Mouse (Mus musculus): ENCODE results near the gene Afap1. TPM values are rescaled to one million over a fixed set of nuclear protein-coding genes. Genes with fewer than 3 reads are reported as not detected.

Gene Afap1
- total RNA-seq, 1 experiment from 2014 or later = 0.86 TPM

DNA sequence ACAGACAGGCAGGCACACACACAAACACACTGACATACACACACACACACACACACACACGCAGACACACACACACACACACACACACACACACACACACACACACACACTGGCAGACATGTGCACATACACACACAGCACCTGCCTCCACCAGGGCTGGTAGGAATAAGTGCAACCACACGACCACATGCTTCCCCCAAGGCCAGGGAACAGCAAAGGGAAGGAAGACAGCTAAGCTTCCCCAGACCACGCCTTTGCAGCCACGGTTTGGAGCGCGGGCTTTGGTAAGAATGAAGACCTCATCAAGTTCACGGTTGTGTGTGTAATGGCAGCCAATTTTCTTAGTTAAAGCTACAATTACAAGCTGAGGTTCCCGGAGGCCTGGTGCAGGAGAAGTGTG is 67.0 kb downstream of the Afap1 start:
- ATAC-seq (replicated peaks; ENCODE audit: insufficient number of reproducible peaks, low FRiP score, low TSS enrichment, poor library complexity, severe bottlenecking) = no peak

DNA sequence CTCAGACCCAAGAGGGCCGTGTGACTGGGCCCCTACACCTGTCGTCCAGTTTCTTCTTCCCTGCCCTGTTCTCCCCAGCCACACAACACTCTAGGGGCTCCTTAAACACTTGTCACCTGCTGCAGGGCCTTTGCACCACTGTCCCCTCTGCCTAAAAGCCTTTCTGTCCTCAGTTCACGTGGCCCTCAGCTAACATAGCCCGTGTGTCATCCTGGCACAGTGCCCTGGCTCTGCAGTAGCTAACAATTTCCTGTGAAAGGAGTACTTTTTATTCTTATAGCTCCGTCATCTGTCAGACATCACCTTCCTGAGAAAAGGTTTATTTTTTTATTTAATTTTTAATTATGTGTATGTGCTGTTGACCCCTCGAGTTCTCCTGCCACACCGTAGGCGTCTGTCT is 68.2 kb downstream of the Afap1 start:
- ATAC-seq (replicated peaks; ENCODE audit: insufficient number of reproducible peaks, low FRiP score, low TSS enrichment, poor library complexity, severe bottlenecking) = no peak

DNA sequence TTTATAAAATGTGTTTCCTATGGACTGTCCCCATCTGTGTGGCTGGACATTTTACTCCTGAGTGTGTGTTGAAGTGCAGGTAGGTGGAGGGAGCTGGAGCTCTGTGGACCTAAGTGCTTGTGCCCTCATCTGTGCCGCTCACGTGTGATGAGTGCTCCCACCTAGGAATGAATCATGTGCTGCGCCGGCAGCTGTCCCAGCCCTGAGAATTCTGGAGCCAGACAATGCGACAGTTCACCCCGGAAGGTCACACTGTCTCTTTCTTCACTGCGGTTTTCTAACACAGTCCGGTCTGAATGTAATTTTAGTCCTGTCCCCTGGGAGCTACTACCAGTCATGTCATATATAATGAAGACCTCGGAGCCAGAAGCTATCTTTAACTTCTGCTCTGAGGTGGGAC is 70.5 kb downstream of the Afap1 start:
- no peak for ATAC-seq (replicated peaks; ENCODE audit: insufficient number of reproducible peaks, low FRiP score, low TSS enrichment, poor library complexity, severe bottlenecking)

DNA sequence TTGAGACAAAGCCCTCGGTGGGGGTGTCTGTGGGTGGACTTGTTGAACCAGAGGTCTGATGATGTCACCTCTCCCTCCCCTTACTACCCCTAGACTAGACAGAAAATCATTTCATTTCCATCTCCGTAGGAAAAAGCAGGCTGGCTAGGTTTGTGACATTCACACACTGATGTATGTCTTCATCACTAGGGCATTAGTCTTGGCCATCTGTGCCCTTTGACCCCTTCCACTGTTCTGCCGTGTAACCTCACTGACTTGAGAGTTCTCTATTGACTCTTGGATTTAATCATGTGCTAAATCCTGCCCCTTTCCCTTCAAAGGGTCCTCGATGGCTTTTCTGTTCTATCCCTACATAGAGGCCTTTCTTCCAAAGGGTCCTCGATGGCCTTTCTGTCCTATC is 71.9 kb downstream of the Afap1 start:
- ATAC-seq (replicated peaks; ENCODE audit: insufficient number of reproducible peaks, low FRiP score, low TSS enrichment, poor library complexity, severe bottlenecking) = no peak

DNA sequence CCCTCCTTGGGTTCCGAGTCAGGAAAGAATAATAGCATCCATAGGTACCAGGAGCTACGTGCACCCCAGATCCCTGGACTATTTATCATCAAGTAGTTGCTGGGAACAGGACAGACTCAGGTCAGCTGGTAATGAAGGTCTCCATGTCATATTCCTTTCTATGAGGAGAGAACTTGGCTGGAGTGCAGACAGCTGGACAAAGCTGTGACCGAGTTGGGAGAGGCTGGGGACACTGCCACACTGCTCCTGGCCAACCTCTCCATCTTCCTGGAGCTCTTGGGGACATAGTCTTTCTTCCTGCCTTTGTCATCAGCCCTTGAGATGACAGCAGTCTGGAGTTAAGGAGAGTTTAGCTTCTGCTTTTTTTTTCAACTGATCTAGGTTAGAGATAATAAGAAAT is 76.7 kb downstream of the Afap1 start:
- ATAC-seq (replicated peaks; ENCODE audit: insufficient number of reproducible peaks, low FRiP score, low TSS enrichment, poor library complexity, severe bottlenecking) = no peak

DNA sequence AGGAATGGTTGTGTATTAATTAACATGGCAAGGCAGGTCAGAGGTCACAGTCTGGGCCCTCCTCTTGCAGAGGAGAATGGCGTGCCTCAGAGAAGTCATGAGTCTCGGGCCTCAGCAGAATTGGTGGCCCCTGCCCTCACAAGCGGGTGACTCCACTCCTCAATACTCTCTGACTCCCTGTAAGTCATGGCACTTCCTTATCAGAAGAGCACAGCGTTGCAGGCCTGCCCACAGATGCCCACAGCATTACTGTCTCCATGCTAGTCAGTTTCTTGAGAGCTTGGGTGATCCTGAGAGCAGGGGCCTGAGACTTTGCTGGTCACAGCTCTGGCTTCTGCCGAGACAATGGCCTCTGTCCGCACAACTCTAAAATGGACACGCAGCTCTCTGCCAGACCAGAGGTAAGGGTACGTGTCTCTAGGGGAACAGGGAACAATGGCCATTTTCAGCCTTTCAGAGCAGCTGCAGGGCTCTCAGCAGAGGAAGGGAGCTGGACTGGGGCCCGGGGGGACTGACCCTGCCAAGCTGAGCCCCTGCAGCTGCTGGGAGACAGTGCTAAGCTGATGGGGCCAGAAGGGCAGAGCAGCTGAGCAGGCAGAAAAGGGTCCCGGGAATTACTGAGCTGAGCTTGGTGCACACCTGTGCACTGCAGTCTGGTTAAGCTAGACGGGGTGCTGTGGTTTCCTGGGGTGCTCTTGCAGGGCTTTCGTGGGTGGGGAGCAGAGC is 77.4 kb downstream of the Afap1 start:
- no peak for ATAC-seq (replicated peaks; ENCODE audit: insufficient number of reproducible peaks, low FRiP score, low TSS enrichment, poor library complexity, severe bottlenecking)

DNA sequence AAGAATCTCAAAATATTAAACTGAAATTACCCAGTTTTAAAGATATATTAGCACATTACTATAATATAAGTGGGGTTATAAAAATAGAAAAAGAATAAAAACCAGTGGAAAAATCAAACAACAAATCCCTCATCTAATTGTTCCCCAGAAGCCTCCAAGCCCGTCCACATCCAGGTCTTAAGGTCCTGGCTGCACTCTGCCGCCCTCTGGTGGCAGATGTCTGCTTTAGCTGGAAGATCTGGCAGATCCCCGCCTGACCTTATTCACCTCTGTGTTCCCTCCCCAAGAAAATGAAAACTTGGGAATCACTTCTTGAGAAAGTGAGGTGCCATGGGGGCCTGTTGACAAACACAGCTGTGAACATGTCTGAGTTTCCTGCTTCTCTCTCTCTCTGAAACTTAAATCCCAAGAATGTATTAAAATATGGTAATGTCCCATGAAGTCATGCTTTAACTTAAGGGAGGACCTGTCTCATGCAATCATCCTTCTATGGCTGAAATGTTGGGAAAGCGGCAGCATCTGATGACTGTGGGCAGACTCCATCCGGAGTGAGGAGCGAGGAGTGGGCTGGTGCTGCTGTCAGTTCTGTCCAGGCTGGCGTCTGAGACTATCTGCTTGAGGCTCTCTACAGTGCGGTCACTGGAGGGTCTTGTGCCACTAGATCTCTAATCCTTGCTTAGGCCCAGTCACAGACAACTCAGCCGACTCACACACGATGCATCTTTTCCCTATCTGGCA is 78.9 kb downstream of the Afap1 start:
- no peak for ATAC-seq (replicated peaks; ENCODE audit: insufficient number of reproducible peaks, low FRiP score, low TSS enrichment, poor library complexity, severe bottlenecking)

DNA sequence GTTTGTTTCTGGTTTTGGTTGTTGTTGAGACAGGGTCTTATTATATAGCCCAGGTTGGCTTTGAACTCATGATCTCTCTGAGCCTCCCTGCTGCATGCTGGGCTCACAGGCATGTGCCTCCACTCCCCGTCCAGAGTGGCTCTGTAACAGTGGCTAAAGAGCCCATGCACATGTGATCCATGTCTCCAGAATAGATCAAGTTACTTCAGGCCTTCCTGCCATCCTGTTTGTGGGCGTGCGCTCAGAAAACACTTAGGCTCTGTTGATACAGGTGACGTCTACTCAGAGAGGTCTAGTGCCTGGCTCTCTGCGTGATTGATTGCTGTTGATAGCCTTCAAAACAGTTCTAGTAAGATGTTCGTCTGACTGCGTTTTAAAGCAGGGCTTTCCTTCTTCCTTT is 79.6 kb downstream of the Afap1 start:
- no peak for ATAC-seq (replicated peaks; ENCODE audit: insufficient number of reproducible peaks, low FRiP score, low TSS enrichment, poor library complexity, severe bottlenecking)

DNA sequence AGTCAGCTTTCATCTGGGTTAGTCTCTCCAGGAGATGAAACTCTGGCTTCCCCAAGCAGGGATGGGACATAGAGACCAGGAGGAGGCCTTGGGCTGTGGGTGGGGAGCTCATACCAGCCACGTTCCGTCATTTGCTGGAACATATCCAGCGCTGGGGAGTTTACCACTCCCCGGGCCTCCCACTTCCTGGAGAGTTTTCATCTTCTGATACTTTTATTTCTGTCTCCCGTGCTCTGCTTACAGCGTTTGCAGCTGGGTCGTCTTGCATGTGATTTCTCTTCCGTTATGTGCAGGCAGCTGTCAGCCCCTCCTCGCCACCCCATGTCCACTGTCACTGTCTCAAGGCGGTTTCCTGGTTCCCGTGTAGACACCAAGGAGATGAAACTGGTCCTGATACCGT is 80.7 kb downstream of the Afap1 start:
- ATAC-seq (replicated peaks; ENCODE audit: insufficient number of reproducible peaks, low FRiP score, low TSS enrichment, poor library complexity, severe bottlenecking) = no peak

DNA sequence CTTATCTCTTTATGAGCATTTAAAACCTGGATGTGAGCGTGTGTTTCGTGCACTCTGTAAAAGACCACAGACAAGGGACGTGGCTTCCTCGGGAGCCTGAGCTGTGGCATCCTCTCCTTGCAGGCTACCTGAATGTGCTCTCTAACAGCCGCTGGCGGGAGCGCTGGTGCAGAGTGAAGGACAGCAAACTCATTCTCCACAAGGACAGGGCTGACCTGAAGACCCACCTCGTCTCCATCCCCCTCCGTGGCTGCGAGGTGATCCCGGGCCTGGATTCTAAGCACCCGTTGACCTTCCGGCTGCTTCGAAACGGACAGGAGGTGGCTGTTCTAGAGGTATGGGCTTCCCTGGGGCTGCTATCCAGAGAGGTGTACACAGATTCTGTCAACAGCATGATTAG is 81.1 kb downstream of the Afap1 start:
- no peak for ATAC-seq (replicated peaks; ENCODE audit: insufficient number of reproducible peaks, low FRiP score, low TSS enrichment, poor library complexity, severe bottlenecking)

DNA sequence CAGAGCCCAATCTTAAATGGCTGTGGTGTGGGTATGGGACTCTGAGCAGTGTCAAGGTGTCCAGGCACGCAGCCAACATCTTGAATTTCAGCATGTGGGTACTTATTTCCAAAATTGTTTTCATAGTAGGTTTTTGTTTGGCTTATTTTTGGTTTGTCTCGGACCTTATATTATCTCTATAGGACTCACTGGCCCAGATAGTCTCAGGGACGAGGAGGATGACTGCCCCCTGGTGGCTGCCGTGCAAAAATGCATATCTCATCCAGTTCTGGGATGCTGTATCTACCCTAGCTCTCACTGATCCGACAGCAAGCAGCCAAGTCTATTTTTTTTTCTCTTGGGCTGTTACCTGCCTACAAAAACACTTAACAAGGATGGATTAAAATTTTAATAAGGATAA is 82.6 kb downstream of the Afap1 start:
- ATAC-seq (replicated peaks; ENCODE audit: insufficient number of reproducible peaks, low FRiP score, low TSS enrichment, poor library complexity, severe bottlenecking) = no peak

DNA sequence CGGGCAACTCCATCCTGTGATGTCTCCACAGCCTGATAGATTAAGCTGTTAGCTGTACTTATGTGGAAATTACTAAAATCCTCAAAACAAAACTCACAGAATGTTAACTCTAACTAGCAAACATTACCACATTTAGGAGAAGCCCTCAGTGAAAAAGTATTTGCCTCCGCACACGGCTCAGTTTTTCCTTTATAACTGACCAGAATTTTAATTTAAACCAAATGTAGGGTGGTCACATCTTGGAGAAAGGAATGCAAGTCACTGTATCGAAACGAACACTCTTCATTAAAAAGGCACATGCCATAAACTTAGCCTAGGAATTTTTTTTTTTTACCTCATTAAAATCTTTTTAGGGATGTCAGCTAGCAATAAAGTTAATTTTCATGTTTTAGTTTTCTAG is 87.4 kb downstream of the Afap1 start:
- ATAC-seq (replicated peaks; ENCODE audit: insufficient number of reproducible peaks, low FRiP score, low TSS enrichment, poor library complexity, severe bottlenecking) = no peak

DNA sequence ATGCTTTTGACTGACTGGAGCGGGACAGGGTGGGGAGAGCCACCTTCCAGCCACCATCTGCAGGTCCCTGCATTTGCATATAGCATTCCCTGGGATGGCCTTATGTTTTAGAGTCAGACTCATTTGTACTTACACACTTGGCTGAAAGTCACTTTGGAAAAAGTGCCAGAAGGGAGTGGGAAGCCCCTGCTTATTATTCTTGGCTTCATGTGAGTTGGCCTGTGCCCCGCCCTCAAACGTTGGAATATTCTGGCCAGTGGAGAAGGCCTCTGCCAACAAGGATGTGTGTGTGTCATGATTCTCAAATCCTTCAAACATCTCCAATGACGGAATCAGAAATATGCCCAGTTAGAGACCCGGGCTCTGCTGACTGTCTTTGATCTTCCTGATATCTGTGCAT is 88.2 kb downstream of the Afap1 start:
- ATAC-seq (replicated peaks; ENCODE audit: insufficient number of reproducible peaks, low FRiP score, low TSS enrichment, poor library complexity, severe bottlenecking) = no peak

DNA sequence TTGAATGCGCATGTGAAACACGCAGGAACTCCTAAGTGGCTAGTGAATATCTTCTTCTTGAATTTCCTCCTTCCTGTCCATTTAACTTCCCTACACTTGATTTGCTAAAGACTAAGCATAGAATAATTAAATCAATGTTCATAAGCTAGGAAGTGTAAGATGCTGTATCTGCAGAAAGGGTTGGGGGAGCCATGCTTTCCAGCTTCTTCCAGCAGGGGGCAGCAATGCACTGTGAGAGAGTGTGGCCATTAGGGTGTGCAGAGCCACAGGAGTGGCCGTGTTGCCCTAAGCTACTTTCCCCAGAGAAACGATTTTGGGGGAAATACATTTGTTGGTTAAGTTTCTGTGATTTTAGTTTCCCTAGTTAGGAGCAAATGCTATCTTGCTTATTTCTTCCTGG is 88.9 kb downstream of the Afap1 start:
- ATAC-seq (replicated peaks; ENCODE audit: insufficient number of reproducible peaks, low FRiP score, low TSS enrichment, poor library complexity, severe bottlenecking) = no peak

DNA sequence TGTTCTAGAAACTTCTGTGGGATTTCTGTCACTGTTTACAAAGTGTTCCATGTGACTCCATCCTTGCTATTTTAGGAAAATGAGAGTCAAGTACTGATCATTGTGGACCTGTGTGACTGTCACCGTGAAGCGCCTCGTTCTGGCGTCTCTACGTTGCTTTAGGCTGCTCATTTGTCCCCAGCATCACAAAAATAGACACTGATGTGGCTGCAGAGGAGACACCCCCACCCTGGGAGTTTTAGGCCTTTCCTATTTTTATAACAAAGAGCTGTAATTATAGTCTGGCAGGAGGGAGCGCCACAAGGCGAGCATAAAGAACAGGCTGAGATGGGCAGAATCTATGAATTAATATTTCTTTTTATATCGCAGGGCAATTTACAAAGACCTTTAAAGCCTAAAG is 92.5 kb downstream of the Afap1 start:
- no peak for ATAC-seq (replicated peaks; ENCODE audit: insufficient number of reproducible peaks, low FRiP score, low TSS enrichment, poor library complexity, severe bottlenecking)

DNA sequence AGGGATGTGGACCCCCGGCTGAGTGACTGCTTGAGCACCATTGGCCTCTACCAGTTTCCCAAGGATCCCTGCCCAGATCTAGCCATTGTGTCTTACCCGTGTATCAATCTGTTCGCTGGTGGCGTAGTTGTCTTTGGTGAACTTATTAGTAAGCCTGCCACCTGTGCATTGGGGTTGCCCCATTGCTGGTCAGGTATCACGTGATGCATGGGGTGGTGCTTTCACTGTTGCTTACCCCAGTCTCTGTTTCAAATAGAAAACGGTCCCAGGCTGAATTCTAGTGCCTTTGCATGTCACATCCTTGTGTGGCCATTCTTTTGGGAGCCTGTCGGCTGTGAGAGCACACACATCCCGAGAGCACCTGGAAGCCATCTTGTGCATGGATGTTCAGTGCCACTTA is 95.0 kb downstream of the Afap1 start:
- ATAC-seq (replicated peaks; ENCODE audit: insufficient number of reproducible peaks, low FRiP score, low TSS enrichment, poor library complexity, severe bottlenecking) = no peak

DNA sequence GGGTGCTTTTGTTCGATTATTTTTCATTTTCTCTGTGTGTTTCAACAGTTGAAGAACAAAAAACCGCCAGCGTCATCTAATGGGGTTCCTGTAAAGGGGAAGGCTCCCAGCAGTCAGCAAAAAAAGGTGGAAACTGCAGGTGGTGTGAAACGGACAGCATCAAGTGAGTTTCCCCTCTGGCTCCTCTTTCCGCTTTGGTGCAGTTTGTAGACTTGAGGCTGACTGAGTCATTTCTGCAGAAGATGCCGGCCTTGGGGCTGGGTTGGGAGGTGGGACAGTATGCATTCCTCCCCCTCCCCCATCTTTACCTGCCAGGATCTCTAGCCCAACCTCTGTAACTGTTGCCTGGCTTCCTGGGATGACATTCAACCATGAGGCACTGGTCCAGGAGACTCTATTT is 96.4 kb downstream of the Afap1 start:
- ATAC-seq (replicated peaks; ENCODE audit: insufficient number of reproducible peaks, low FRiP score, low TSS enrichment, poor library complexity, severe bottlenecking) = no peak

DNA sequence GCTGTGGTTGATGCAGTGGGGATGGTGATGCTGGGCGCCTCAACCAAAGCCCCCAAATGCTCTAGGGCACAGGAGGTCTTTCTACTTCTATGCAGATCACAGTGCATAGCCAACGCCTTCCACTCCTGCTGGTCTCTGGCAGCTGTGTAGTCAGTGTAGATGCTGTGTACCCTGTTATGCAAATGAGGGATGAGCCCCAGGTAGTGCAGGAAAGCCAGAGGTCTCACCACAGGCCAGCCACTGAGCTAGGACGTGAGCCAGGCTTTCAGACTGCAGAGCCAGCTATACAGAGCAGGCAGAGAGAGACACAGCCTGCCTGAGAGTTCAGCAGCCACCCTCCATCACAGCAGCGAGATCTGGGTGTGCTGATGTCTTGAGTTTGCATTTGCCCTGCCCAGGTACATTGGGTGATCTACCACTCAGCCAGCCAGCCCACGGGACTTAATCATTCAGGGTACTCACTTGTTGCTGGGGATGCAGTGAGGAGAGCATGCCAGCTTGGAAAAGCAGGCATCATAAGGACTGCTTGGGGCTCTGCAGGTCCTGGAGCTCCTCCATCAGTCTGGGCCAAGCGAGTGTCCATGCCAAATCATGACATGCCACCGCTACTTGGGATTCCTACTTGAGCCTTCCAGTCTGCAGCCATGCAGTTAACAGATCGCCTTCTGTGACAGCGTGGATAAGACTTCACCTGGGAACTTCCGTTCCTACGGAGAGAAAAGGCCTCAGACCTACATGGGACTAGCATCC is 97.0 kb downstream of the Afap1 start:
- no peak for ATAC-seq (replicated peaks; ENCODE audit: insufficient number of reproducible peaks, low FRiP score, low TSS enrichment, poor library complexity, severe bottlenecking)

DNA sequence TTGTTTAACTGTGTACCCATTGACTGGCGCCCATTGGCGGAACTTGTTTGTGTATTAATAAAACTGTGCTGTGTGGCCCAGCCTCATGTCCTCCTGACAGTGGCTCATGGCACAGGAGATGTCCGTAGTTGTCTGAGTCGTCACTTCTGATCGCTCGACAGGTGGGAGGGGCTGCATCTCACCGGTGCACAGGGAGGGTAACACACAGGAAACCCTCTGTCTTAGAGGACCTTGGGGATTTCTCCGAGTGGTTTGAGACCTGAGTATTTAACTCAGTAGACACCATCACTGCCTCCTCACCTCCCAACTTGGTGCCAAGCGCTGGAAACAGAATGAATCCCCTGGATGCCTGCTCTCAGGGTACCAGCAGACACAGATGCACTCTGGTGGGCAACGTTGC is 110.7 kb downstream of the Afap1 start:
- no peak for ATAC-seq (replicated peaks; ENCODE audit: insufficient number of reproducible peaks, low FRiP score, low TSS enrichment, poor library complexity, severe bottlenecking)

DNA sequence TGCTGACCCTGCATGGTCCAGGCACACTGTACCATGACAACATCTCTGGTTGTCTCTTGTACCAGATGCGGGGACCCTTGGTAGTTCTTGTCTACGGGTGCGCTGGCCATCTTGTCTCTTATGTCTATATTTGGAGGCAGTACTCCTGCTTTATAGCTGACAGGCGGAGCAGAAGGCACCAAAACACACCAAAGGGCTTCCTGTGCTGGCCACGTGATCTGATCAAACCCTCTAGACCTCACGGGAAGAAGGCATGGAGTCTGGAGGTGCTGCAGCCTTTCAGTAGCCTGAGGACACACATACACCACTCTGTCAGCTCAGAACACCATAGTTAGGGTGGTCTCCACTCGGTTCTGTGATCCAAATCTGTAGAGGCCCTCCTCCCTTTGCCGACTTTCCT is 113.0 kb downstream of the Afap1 start:
- ATAC-seq (replicated peaks; ENCODE audit: insufficient number of reproducible peaks, low FRiP score, low TSS enrichment, poor library complexity, severe bottlenecking) = no peak
